Mouse (Mus musculus) forebrain, embryonic 11.5 days (tissue): ENCODE measurements around the gene Dnajc14. TPM values are rescaled to one million over a fixed set of nuclear protein-coding genes. Genes with fewer than 3 reads are reported as not detected.

Source experiments
- ATAC-seq: fragments of 200-750 bp; cut with Nextera tagmentation; replicated peaks from 2 replicates; pipeline ENCODE4 v1.8.0; 2017; ENCODE audit warnings: moderate TSS enrichment; ENCODE audit not compliant: low FRiP score
- DNase-seq: peaks from one replicate; pipeline ENCODE4 v3.0.0-alpha.2; 2017; ENCODE audit warnings: low spot score
- H3K27ac ChIP-seq: fragments of 300-500 bp; sonication (generic); 2 replicates; pipeline ENCODE4 v1.5.1; 2014; ENCODE audit warnings: low read depth, low read length
- H3K27me3 ChIP-seq: fragments of 300-500 bp; sonication (generic); 2 replicates; pipeline ENCODE4 v1.6.1; 2014; ENCODE audit warnings: mild to moderate bottlenecking, low read length, mixed read lengths; ENCODE audit not compliant: control insufficient read depth, insufficient read depth
- H3K36me3 ChIP-seq: fragments of 300-500 bp; sonication (generic); 2 replicates; pipeline ENCODE4 v1.6.1; 2014; ENCODE audit warnings: mild to moderate bottlenecking, low read length, moderate library complexity, mixed read lengths; ENCODE audit not compliant: control insufficient read depth, insufficient read depth
- H3K4me1 ChIP-seq: fragments of 300-500 bp; sonication (generic); replicated peaks from 2 replicates; pipeline ENCODE4 v1.6.1; 2014; ENCODE audit warnings: low read length, mixed read lengths; ENCODE audit not compliant: control insufficient read depth, insufficient read depth
- H3K4me2 ChIP-seq: fragments of 300-500 bp; sonication (generic); 2 replicates; pipeline ENCODE4 v1.6.1; 2014; ENCODE audit warnings: low read depth, mild to moderate bottlenecking, low read length, moderate library complexity, mixed read lengths; ENCODE audit not compliant: severe bottlenecking
- H3K4me3 ChIP-seq: fragments of 300-500 bp; sonication (generic); 2 replicates; pipeline ENCODE4 v1.5.1; 2014; ENCODE audit warnings: low read depth, low read length
- H3K9ac ChIP-seq: fragments of 300-500 bp; sonication (generic); 2 replicates; pipeline ENCODE4 v1.6.1; 2014; ENCODE audit warnings: low read length
- H3K9me3 ChIP-seq: fragments of 300-500 bp; sonication (generic); 2 replicates; pipeline ENCODE4 v1.6.1; 2016; ENCODE audit warnings: low read length, mixed read lengths; ENCODE audit not compliant: control insufficient read depth
- WGBS: fragments of 180-500 bp; shearing (Covaris S2); extraction: QIAGEN DNeasy Blood & Tissue Kit; methylation state at CpG from one replicate; pipeline ENCODE4 v1.1.7; 2014; 5-methylcytosine and 5-hydroxymethylcytosine counted together
- polyA plus RNA-seq: library from polyadenylated mRNA; unstranded; fragments of >200 nt; fragmentation: Nextera tagmentation; extraction: Ambion mirVana; gene quantifications from 2 replicates; pipeline ENCODE4 v1.2.1, GENCODE M21; 2014

Dnajc14 gene
- polyA plus RNA-seq, 1 experiment from 2014 or later, result 38.8 TPM

DNA sequence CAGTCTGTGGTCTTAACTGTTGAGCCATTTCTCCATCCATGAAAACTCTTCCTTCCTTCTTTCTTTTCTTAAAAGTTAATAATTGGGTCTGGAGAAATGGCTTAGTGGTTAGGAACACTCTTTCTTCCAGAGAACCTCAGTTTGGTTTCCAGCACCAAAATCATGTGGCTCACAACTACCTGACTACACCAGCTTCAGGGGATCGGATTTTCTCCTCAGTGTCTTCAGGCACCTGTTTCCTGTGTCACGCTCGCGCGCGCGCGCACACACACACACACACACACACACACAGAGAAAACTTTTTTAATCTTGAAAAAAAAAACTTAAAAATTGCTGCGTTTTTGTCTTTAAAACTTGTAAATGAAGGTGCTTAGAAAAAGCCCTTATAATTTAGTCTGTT, 20.0 kb downstream of the Dnajc14 start:
- no peaks in the 10 kb centered on the region for H3K9me3 ChIP-seq
- H3K27me3 ChIP-seq, result no peaks in the 10 kb centered on the region
- 98% methylated on average over 9 of the region's 9 CpGs for WGBS
- H3K4me2 ChIP-seq, result no peak overlapping the region
- DNase-seq (no peak), ATAC-seq (no peak)
- no peaks in the 10 kb centered on the region; the same call in 1 of the 2 replicates for H3K4me1 ChIP-seq
- H3K27ac ChIP-seq, result no peak overlapping the region
- no peak overlapping the region for H3K4me3 ChIP-seq
- H3K9ac ChIP-seq, result no peak overlapping the region
- no peaks in the 10 kb centered on the region for H3K36me3 ChIP-seq

DNA sequence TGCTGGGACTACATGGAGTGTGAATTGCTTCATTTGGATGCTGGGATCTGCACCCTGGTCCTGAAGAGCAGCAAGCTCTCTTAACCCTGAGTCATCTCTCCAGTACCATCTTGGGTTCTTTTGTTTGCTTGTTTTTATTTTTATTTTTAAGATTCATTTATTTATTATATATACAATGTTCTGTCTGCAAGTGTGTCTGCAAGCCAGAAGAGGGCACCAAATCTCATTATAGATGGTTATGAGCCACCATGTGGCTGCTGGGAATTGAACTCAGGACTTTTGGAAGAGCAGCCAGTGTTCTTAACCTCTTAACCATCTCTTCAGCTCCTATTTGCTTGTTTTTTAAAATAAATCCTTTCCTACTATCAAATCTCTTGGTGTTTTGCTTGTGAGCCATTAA, 33.5 kb downstream of the Dnajc14 start:
- H3K4me3 ChIP-seq, result no peak overlapping the region
- H3K27me3 ChIP-seq, result no peaks in the 10 kb centered on the region
- ATAC-seq, result no peak
- no peak overlapping the region for H3K4me2 ChIP-seq
- no peak for DNase-seq
- H3K9ac ChIP-seq, result no peak overlapping the region
- peaks cover 3% of the 10 kb centered on the region for H3K36me3 ChIP-seq
- H3K9me3 ChIP-seq, result no peaks in the 10 kb centered on the region
- H3K4me1 ChIP-seq, result no peaks in the 10 kb centered on the region
- H3K27ac ChIP-seq, result no peak overlapping the region

DNA sequence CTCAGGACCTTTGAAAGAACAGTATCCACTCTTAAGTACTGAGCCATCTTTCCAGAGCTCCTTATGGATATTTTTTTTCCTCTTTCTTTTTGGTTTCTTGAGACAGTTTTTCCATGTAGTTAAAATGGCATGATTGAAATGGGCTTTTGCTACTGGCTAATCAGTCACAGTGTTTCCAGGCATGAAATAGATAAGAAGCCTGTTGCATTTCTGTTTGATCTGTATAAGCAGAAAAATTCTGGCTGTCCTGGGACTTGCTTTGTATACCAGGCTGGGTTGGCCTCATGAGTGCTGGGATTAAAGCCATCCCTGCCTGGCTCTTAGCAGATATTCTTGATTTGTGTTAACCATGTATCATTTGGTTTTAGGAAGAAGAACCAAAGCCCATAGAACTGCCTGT, 35.6 kb downstream of the Dnajc14 start:
- no peak for ATAC-seq

DNA sequence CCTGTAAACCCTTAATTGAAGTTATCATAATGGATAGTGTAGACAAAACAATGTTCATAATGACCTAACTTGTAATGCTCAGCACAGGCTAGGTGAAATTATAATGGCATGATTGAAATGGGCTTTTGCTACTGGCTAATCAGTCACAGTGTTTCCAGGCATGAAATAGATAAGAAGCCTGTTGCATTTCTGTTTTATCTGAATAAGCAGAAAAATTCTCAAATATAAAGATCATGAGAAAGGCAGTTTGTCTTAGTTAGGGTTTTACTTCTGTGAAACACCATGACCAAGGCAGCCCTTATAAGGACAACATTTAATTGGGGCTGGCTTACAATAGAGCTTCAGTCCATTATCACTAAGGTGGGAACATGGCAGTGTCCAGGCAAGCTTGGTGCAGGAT, 36.8 kb downstream of the Dnajc14 start:
- Histone ChIP-seq H3K9ac (no peak overlapping the region), H3K27me3 (no peaks in the 10 kb centered on the region), H3K9me3 (no peaks in the 10 kb centered on the region), H3K4me3 (no peak overlapping the region), H3K4me1 (no peaks in the 10 kb centered on the region), H3K4me2 (no peak overlapping the region), H3K36me3 (no peaks in the 10 kb centered on the region; the same call in 1 of the 2 replicates), H3K27ac (no peak overlapping the region)
- DNase-seq (no peak), ATAC-seq (no peak)

More for the DNA sequence above, 35.6 kb downstream of the Dnajc14 start:
- Histone ChIP-seq H3K4me1 (no peaks in the 10 kb centered on the region), H3K9ac (no peak overlapping the region), H3K27me3 (no peaks in the 10 kb centered on the region), H3K36me3 (no peaks in the 10 kb centered on the region; the same call in 1 of the 2 replicates), H3K9me3 (no peaks in the 10 kb centered on the region), H3K4me3 (no peak overlapping the region), H3K27ac (no peak overlapping the region), H3K4me2 (no peak overlapping the region)
- no peak for DNase-seq

DNA sequence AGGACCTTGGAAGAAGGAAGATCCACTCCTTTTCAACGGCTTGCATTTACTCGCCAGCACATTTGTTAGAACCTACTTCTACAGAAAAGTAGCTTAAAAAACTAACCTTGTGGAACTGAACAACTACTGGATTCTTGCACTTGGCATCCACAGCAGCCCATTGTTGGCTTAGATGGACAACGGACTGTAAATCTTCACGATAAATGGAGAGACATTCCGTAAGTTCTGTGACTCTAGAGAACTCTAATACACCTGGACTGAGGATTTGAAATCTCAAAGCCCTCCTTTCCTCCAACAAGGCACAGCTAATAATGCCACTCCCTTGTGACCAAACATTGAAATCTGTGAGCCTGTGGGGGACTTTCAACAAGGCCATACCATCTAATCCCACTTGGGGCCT, 39.4 kb downstream of the Dnajc14 start:
- H3K4me3 ChIP-seq, result no peak overlapping the region
- H3K27me3 ChIP-seq, result no peaks in the 10 kb centered on the region
- H3K9me3 ChIP-seq, result no peaks in the 10 kb centered on the region
- peaks cover 3% of the 10 kb centered on the region; the same call in 1 of the 2 replicates for H3K36me3 ChIP-seq
- no peak overlapping the region for H3K4me2 ChIP-seq
- no peak overlapping the region for H3K9ac ChIP-seq
- H3K4me1 ChIP-seq, result no peaks in the 10 kb centered on the region
- DNase-seq (no peak), ATAC-seq (no peak)
- H3K27ac ChIP-seq, result no peak overlapping the region
- 94% methylated on average over 5 of the region's 5 CpGs for WGBS

DNA sequence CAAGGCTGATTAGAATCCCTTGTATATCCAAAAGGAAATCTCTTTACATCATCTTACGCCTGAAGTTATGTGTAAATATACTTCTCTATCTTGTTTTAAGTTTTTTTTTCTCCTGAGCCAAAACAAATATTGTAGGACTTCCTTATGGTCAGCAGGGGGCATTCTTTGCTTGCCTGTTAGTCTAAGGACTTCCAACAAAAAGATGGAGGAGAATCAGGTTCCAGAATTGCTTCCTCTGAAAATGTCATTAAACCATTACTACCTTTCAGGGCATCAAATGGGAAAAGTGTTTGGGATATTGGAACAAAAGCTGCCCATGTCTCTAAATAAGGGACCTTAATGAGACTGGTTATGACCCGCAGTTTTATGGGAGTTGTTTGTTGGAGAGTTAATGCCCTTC, 41.7 kb downstream of the Dnajc14 start:
- Histone ChIP-seq H3K27me3 (no peaks in the 10 kb centered on the region), H3K27ac (no peak overlapping the region), H3K9me3 (no peaks in the 10 kb centered on the region), H3K4me1 (no peaks in the 10 kb centered on the region), H3K9ac (no peak overlapping the region), H3K36me3 (peaks cover 3% of the 10 kb centered on the region; the same call in 1 of the 2 replicates), H3K4me3 (no peak overlapping the region), H3K4me2 (no peak overlapping the region)
- DNase-seq (no peak), ATAC-seq (no peak)
- WGBS, result 52% methylated on average over 2 of the region's 2 CpGs

DNA sequence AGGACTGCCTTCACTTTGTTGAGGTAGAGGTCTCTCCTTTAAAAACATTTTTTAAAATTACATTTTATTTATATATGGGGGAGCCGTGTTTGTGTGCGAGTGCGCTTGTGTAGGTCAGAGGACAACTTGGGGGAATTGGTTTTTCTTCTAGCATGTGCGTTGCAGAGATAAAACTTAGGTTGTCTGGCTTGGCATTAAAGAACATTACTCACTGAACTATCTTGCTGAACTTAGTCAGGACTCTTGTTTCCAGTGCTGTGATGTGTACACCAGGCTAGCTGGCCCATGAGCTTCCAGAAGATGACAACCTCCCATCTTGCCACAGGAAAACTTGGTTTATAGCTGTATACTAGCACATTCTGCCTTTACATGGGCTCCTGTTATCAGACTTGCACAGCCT, 42.8 kb downstream of the Dnajc14 start:
- Histone ChIP-seq H3K4me2 (no peak overlapping the region), H3K4me3 (no peak overlapping the region), H3K9ac (no peak overlapping the region), H3K36me3 (0 out of 2 replicates have a peak, but pooled peaks cover 3% of the 10 kb centered on the region), H3K27me3 (no peaks in the 10 kb centered on the region), H3K9me3 (no peaks in the 10 kb centered on the region), H3K27ac (no peak overlapping the region), H3K4me1 (no peaks in the 10 kb centered on the region)
- 96% methylated on average over 4 of the region's 4 CpGs for WGBS
- ATAC-seq (no peak), DNase-seq (no peak)

DNA sequence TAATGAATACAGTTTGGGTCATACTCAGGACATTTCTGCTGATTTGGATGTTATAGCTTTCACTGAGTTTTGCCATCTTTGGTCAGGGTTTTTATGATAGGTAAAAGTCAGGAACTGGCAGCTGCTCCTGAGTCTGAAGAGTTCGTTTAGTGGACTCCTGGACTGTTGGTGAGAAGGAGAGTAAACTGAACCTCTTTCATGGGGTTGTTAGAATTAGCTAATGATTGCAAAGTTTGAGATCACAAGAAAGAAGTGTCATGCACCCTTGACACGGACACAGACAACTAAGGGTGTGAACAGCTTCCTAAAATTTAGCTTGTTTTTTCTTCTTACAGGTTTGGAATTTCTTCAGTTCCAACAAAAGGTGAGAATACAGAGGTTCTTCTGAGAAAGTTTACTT, 44.6 kb downstream of the Dnajc14 start:
- no peak for ATAC-seq
- WGBS, result 83% methylated on average over 2 of the region's 2 CpGs
- H3K27ac ChIP-seq, result no peak overlapping the region

DNA sequence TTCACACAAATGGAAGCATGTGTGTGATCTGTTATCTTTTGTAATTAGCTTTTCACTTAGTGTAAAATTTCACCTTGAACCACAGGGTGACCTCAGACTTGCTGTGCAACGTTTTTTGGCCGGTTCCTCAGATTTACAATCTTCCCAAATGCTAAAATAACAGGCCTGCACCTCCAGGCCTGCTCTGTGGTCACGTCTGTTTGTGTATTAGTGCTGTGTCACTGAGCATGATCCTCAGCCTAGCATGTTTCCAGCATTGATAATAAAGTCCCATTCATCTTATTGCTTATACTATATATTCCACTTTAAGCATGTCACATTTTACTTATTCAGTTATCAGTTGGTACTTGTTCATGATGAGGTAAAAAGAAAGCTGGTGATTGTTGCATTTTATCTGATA, 46.5 kb downstream of the Dnajc14 start:
- H3K4me2 ChIP-seq, result no peak overlapping the region
- H3K27me3 ChIP-seq, result no peaks in the 10 kb centered on the region
- H3K9me3 ChIP-seq, result no peaks in the 10 kb centered on the region
- no peaks in the 10 kb centered on the region for H3K4me1 ChIP-seq
- no peak for ATAC-seq
- WGBS, result 82% methylated on average over 3 of the region's 3 CpGs
- H3K4me3 ChIP-seq, result no peak overlapping the region
- 0 out of 2 replicates have a peak, but pooled peaks cover 3% of the 10 kb centered on the region for H3K36me3 ChIP-seq
- no peak overlapping the region for H3K9ac ChIP-seq
- no peak overlapping the region for H3K27ac ChIP-seq
- no peak for DNase-seq

More for the DNA sequence above, 44.6 kb downstream of the Dnajc14 start:
- H3K4me1 ChIP-seq, result no peaks in the 10 kb centered on the region
- no peak overlapping the region for H3K4me3 ChIP-seq
- no peaks in the 10 kb centered on the region for H3K9me3 ChIP-seq
- 0 out of 2 replicates have a peak, but pooled peaks cover 3% of the 10 kb centered on the region for H3K36me3 ChIP-seq
- no peaks in the 10 kb centered on the region for H3K27me3 ChIP-seq
- no peak overlapping the region for H3K9ac ChIP-seq
- no peak for DNase-seq
- no peak overlapping the region for H3K4me2 ChIP-seq
